Mouse (Mus musculus) forebrain, embryonic 13.5 days (tissue): ENCODE data around the gene Cacna2d4. TPM values are rescaled to one million over a fixed set of nuclear protein-coding genes. Genes with fewer than 3 reads are reported as not detected.

ENCODE experiments used
- ATAC-seq: fragments of 200-750 bp; cut with Nextera tagmentation; 2 replicates; pipeline ENCODE4 v1.8.0; 2017
- H3K27ac ChIP-seq: fragments of 300-500 bp; sonication (generic); 2 replicates; pipeline ENCODE4 v1.5.1; 2015; ENCODE audit warnings: inconsistent platforms, mild to moderate bottlenecking, moderate library complexity
- H3K27me3 ChIP-seq: fragments of 300-500 bp; sonication (generic); 2 replicates; pipeline ENCODE4 v1.6.1; 2015; ENCODE audit warnings: mild to moderate bottlenecking, inconsistent platforms
- H3K36me3 ChIP-seq: fragments of 300-500 bp; sonication (generic); 2 replicates; pipeline ENCODE4 v1.6.1; 2015; ENCODE audit warnings: mild to moderate bottlenecking, inconsistent platforms; ENCODE audit not compliant: poor library complexity, severe bottlenecking
- H3K4me1 ChIP-seq: fragments of 300-500 bp; sonication (generic); 2 replicates; pipeline ENCODE4 v1.6.1; 2015; ENCODE audit warnings: inconsistent platforms
- H3K4me2 ChIP-seq: fragments of 300-500 bp; sonication (generic); 2 replicates; pipeline ENCODE4 v1.6.1; 2015; ENCODE audit warnings: inconsistent platforms, mild to moderate bottlenecking, moderate library complexity
- H3K4me3 ChIP-seq: fragments of 300-500 bp; sonication (generic); 2 replicates; pipeline ENCODE4 v1.5.1; 2015; ENCODE audit warnings: mild to moderate bottlenecking, inconsistent platforms
- H3K9ac ChIP-seq: fragments of 300-500 bp; sonication (generic); 2 replicates; pipeline ENCODE4 v1.6.1; 2015; ENCODE audit warnings: mild to moderate bottlenecking, inconsistent platforms
- H3K9me3 ChIP-seq: fragments of 300-500 bp; sonication (generic); replicated peaks from 2 replicates; pipeline ENCODE4 v1.6.1; 2016; ENCODE audit warnings: inconsistent platforms
- WGBS: fragments of 180-500 bp; shearing (Covaris S2); methylation state at CpG from one replicate; pipeline ENCODE4 v1.1.7; 2015; 5-methylcytosine and 5-hydroxymethylcytosine counted together
- polyA plus RNA-seq: library from polyadenylated mRNA; unstranded; fragments of >200 nt; fragmentation: Nextera tagmentation; extraction: Ambion mirVana; gene quantifications from 2 replicates; pipeline ENCODE4 v1.2.1, GENCODE M21; 2015

Gene Cacna2d4
- polyA plus RNA-seq, 1 experiment from 2014 or later, result 0.12 TPM

- ATAC-seq, result no peak
- Histone ChIP-seq H3K27ac (no peak overlapping the region), H3K36me3 (no peaks in the 10 kb centered on the region), H3K4me3 (no peak overlapping the region), H3K4me1 (peaks cover 32% of the 10 kb centered on the region), H3K9ac (no peak overlapping the region), H3K27me3 (peaks cover 33% of the 10 kb centered on the region), H3K9me3 (no peaks in the 10 kb centered on the region), H3K4me2 (no peak overlapping the region)
- WGBS, result 27% methylated on average over 3 of the region's 3 CpGs
Observed at GRCm38 (mm10) chr6:119333202-119333601, 96.9 kb downstream of the Cacna2d4 start.

GRCm38 (mm10) chr6:119333831-119334230 lies 97.5 kb downstream of the Cacna2d4 start:
- WGBS, result 48% methylated on average over 3 of the region's 3 CpGs
- Histone ChIP-seq H3K9me3 (no peaks in the 10 kb centered on the region), H3K27me3 (peaks cover 32% of the 10 kb centered on the region)

GRCm38 (mm10) chr6:119336124-119336523 lies 99.8 kb downstream of the Cacna2d4 start:
- WGBS, result 82% methylated on average over 7 of the region's 7 CpGs
- ATAC-seq, result no peak

More at GRCm38 (mm10) chr6:119333831-119334230, 97.5 kb downstream of the Cacna2d4 start:
- Histone ChIP-seq H3K4me2 (no peak overlapping the region), H3K27ac (no peak overlapping the region), H3K4me3 (no peak overlapping the region), H3K9ac (no peak overlapping the region), H3K36me3 (no peaks in the 10 kb centered on the region), H3K4me1 (peaks cover 25% of the 10 kb centered on the region)
- no peak for ATAC-seq

GRCm38 (mm10) chr6:119337287-119337686 lies 101.0 kb downstream of the Cacna2d4 start:
- Histone ChIP-seq H3K27ac (no peak overlapping the region), H3K9ac (no peak overlapping the region), H3K27me3 (0 out of 2 replicates have a peak, but pooled peaks cover 3% of the 10 kb centered on the region), H3K4me1 (0 out of 2 replicates have a peak, but pooled peaks cover 5% of the 10 kb centered on the region), H3K4me2 (no peak overlapping the region), H3K36me3 (no peaks in the 10 kb centered on the region), H3K4me3 (no peak overlapping the region), H3K9me3 (no peaks in the 10 kb centered on the region)
- WGBS, result 73% methylated on average over 3 of the region's 3 CpGs
- ATAC-seq, result no peak

More at GRCm38 (mm10) chr6:119336124-119336523, 99.8 kb downstream of the Cacna2d4 start:
- Histone ChIP-seq H3K9me3 (no peaks in the 10 kb centered on the region), H3K9ac (no peak overlapping the region), H3K27me3 (peaks cover 14% of the 10 kb centered on the region), H3K27ac (no peak overlapping the region), H3K4me1 (peaks cover 5% of the 10 kb centered on the region; the same call in 1 of the 2 replicates), H3K36me3 (no peaks in the 10 kb centered on the region), H3K4me2 (no peak overlapping the region), H3K4me3 (no peak overlapping the region)

GRCm38 (mm10) chr6:119338121-119338912 lies 102.0 kb downstream of the Cacna2d4 start:
- no peak overlapping the region for H3K9ac ChIP-seq
- 28% methylated on average over 11 of the region's 11 CpGs for WGBS
- H3K4me2 ChIP-seq, result no peak overlapping the region
- no peak overlapping the region for H3K27ac ChIP-seq
- ATAC-seq, result no peak
- H3K9me3 ChIP-seq, result no peaks in the 10 kb centered on the region
- no peak overlapping the region for H3K4me3 ChIP-seq
- no peaks in the 10 kb centered on the region for H3K36me3 ChIP-seq
- H3K27me3 ChIP-seq, result 0 out of 2 replicates have a peak, but pooled peaks cover 3% of the 10 kb centered on the region
- 0 out of 2 replicates have a peak, but pooled peaks cover 5% of the 10 kb centered on the region for H3K4me1 ChIP-seq

- H3K9me3 ChIP-seq, result no peaks in the 10 kb centered on the region
- H3K9ac ChIP-seq, result no peak overlapping the region
- no peaks in the 10 kb centered on the region for H3K36me3 ChIP-seq
- ATAC-seq, result peak; percentile 95
- 0 out of 2 replicates have a peak, but pooled peaks cover 5% of the 10 kb centered on the region for H3K4me1 ChIP-seq
- H3K4me2 ChIP-seq, result no peak overlapping the region
- H3K27ac ChIP-seq, result no peak overlapping the region
- no peak overlapping the region for H3K4me3 ChIP-seq
- H3K27me3 ChIP-seq, result 0 out of 2 replicates have a peak, but pooled peaks cover 3% of the 10 kb centered on the region
Observed at GRCm38 (mm10) chr6:119341409-119341808, 105.1 kb downstream of the Cacna2d4 start.

GRCm38 (mm10) chr6:119346257-119346656 lies 109.9 kb downstream of the Cacna2d4 start:
- Histone ChIP-seq H3K4me2 (no peak overlapping the region), H3K4me3 (no peak overlapping the region), H3K9me3 (no peaks in the 10 kb centered on the region), H3K36me3 (no peaks in the 10 kb centered on the region), H3K4me1 (peaks cover 9% of the 10 kb centered on the region; the same call in 1 of the 2 replicates), H3K27me3 (no peaks in the 10 kb centered on the region), H3K9ac (no peak overlapping the region), H3K27ac (no peak overlapping the region)
- WGBS, result 70% methylated on average over 10 of the region's 10 CpGs
- ATAC-seq, result no peak

GRCm38 (mm10) chr6:119347813-119348212 lies 111.5 kb downstream of the Cacna2d4 start:
- WGBS, result 72% methylated on average over 5 of the region's 5 CpGs
- ATAC-seq, result no peak

GRCm38 (mm10) chr6:119348234-119348633 lies 111.9 kb downstream of the Cacna2d4 start:
- H3K27ac ChIP-seq, result no peak overlapping the region
- no peak overlapping the region for H3K4me2 ChIP-seq
- peaks cover 9% of the 10 kb centered on the region; the same call in 1 of the 2 replicates for H3K4me1 ChIP-seq
- peak; percentile 79 for ATAC-seq
- WGBS, result 0% methylated on average over 1 of the region's 1 CpGs
- no peak overlapping the region for H3K9ac ChIP-seq
- H3K4me3 ChIP-seq, result no peak overlapping the region
- no peaks in the 10 kb centered on the region for H3K27me3 ChIP-seq
- no peaks in the 10 kb centered on the region for H3K9me3 ChIP-seq
- H3K36me3 ChIP-seq, result peaks cover 5% of the 10 kb centered on the region

More at GRCm38 (mm10) chr6:119347813-119348212, 111.5 kb downstream of the Cacna2d4 start:
- Histone ChIP-seq H3K4me3 (no peak overlapping the region), H3K27ac (no peak overlapping the region), H3K36me3 (peaks cover 3% of the 10 kb centered on the region; the same call in 1 of the 2 replicates), H3K9me3 (no peaks in the 10 kb centered on the region), H3K27me3 (no peaks in the 10 kb centered on the region), H3K4me1 (peaks cover 9% of the 10 kb centered on the region; the same call in 1 of the 2 replicates), H3K4me2 (no peak overlapping the region), H3K9ac (no peak overlapping the region)

GRCm38 (mm10) chr6:119350703-119351198 lies 114.4 kb downstream of the Cacna2d4 start:
- no peaks in the 10 kb centered on the region for H3K9me3 ChIP-seq
- H3K27me3 ChIP-seq, result no peaks in the 10 kb centered on the region
- ATAC-seq, result no peak
- H3K4me1 ChIP-seq, result peaks cover 9% of the 10 kb centered on the region; the same call in 1 of the 2 replicates
- H3K36me3 ChIP-seq, result peaks cover 28% of the 10 kb centered on the region
- 73% methylated on average over 9 of the region's 9 CpGs for WGBS
- H3K4me2 ChIP-seq, result no peak overlapping the region
- no peak overlapping the region for H3K9ac ChIP-seq
- H3K4me3 ChIP-seq, result no peak overlapping the region
- H3K27ac ChIP-seq, result peak overlapping the region; percentile 33; the same call in 1 of the 2 replicates

GRCm38 (mm10) chr6:119351656-119352055 lies 115.3 kb downstream of the Cacna2d4 start:
- H3K27ac ChIP-seq, result no peak overlapping the region
- ATAC-seq, result no peak
- no peaks in the 10 kb centered on the region for H3K27me3 ChIP-seq
- peaks cover 37% of the 10 kb centered on the region for H3K36me3 ChIP-seq
- H3K4me3 ChIP-seq, result no peak overlapping the region
- no peaks in the 10 kb centered on the region for H3K9me3 ChIP-seq
- WGBS, result 87% methylated on average over 8 of the region's 8 CpGs
- H3K9ac ChIP-seq, result no peak overlapping the region
- no peak overlapping the region for H3K4me2 ChIP-seq
- H3K4me1 ChIP-seq, result peaks cover 9% of the 10 kb centered on the region; the same call in 1 of the 2 replicates

- Histone ChIP-seq H3K4me2 (no peak overlapping the region), H3K27me3 (no peaks in the 10 kb centered on the region), H3K27ac (no peak overlapping the region), H3K9ac (no peak overlapping the region), H3K36me3 (peaks cover 45% of the 10 kb centered on the region), H3K4me1 (peaks cover 9% of the 10 kb centered on the region; the same call in 1 of the 2 replicates), H3K4me3 (no peak overlapping the region), H3K9me3 (no peaks in the 10 kb centered on the region)
- no peak for ATAC-seq
- WGBS, result 87% methylated on average over 6 of the region's 6 CpGs
Observed at GRCm38 (mm10) chr6:119352501-119352900, 116.2 kb downstream of the Cacna2d4 start.
